Mouse (Mus musculus): ENCODE data around the gene Gja4. TPM values are rescaled to one million over a fixed set of nuclear protein-coding genes. Genes with fewer than 3 reads are reported as not detected.
A peak's percentile ranks its signal among the peaks of the same experiment; 100 is the strongest.

Gja4 gene
- total and polyA plus RNA-seq, 3 experiments: not detected

DNA sequence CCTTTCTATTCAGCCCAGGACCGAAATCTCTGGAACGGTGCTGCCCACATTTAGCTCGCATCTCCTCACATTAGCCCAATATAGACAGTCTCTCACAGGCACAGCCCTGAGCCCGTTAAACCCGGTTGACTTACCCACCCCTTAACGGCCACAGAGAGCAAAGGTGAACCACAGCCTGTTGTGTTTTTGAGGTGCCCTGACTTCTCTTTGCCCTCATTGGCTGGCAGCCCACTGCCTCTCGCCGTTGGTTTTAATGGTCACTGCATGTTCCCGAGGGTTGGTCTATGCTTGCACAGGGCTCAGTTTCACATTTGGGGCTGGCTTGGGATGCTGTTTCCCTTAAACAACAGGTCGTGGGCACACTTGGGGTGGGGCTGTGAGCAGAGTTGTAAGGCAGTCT is 10.5 kb upstream of the Gja4 start:
- Histone ChIP-seq H3K79me2 (ENCODE audit: control insufficient read depth, insufficient read depth, low read length, poor library complexity) (no peaks in the 10 kb centered on the region), H3K9me3 (replicated peaks; ENCODE audit: insufficient read depth, low read length) (no peaks in the 10 kb centered on the region), H3K36me3 (ENCODE audit: control insufficient read depth in 1 of 2, insufficient read depth in 2 of 2, low read length in 2 of 2) (no peaks in the 10 kb centered on the region), H3K4me1 (ENCODE audit: control insufficient read depth in 1 of 2, insufficient read depth in 2 of 2, low read length in 2 of 2) (no peaks in the 10 kb centered on the region), H3K9ac (ENCODE audit: control insufficient read depth, low read depth, low read length, poor library complexity, severe bottlenecking) (no peak overlapping the region), H3K27me3 (ENCODE audit: control insufficient read depth in 1 of 2, insufficient read depth in 2 of 2, low read length in 2 of 2) (no peaks in the 10 kb centered on the region), H3K27ac (ENCODE audit: control insufficient read depth, low read depth, low read length) (no peak overlapping the region), H3K4me3 (ENCODE audit: control insufficient read depth in 1 of 2, insufficient read depth in 1 of 2, low read depth in 2 of 2, low read length in 2 of 2) (no peak overlapping the region)
- TF ChIP-seq ZKSCAN1 (IDR thresholded peaks at IDR 0.05; ENCODE audit: low read depth, low read length) (no peak), TAL1 (IDR thresholded peaks at IDR 0.05; ENCODE audit: low read length) (no peak), MAX (IDR thresholded peaks at IDR 0.05; ENCODE audit: low read length) (no peak), ZMIZ1 (IDR thresholded peaks at IDR 0.05; ENCODE audit: low read depth, low read length) (no peak), ELF1 (IDR thresholded peaks at IDR 0.05; ENCODE audit: low read depth, low read length) (no peak), POLR2AphosphoS5 (IDR thresholded peaks at IDR 0.05; ENCODE audit: borderline replicate concordance, low read depth, low read length) (no peak), TBP (IDR thresholded peaks at IDR 0.05; ENCODE audit: low read depth, low read length) (no peak), TCF12 (IDR thresholded peaks at IDR 0.05; ENCODE audit: low read depth, low read length) (no peak), GABPA (IDR thresholded peaks at IDR 0.05; ENCODE audit: low read depth, low read length) (no peak)
- DNase-seq (ENCODE audit: low read depth, low spot score): no peak

- H3K79me2 ChIP-seq (ENCODE audit: control insufficient read depth, insufficient read depth, low read length, poor library complexity): no peaks in the 10 kb centered on the region
- no peak overlapping the region for H3K9ac ChIP-seq (ENCODE audit: control insufficient read depth, low read depth, low read length, poor library complexity, severe bottlenecking)
Observed at GRCm38 (mm10) chr4:127323651-127324050, 9.8 kb upstream of the Gja4 start.

GRCm38 (mm10) chr4:127319613-127320012 is 5.8 kb upstream of the Gja4 start:
- DNase-seq (ENCODE audit: low read depth, low spot score): peak; percentile 48
- Histone ChIP-seq H3K9ac (ENCODE audit: control insufficient read depth, low read depth, low read length, poor library complexity, severe bottlenecking) (no peak overlapping the region), H3K27me3 (ENCODE audit: control insufficient read depth in 1 of 2, insufficient read depth in 2 of 2, low read length in 2 of 2) (no peaks in the 10 kb centered on the region), H3K27ac (ENCODE audit: control insufficient read depth, low read depth, low read length) (no peak overlapping the region), H3K79me2 (ENCODE audit: control insufficient read depth, insufficient read depth, low read length, poor library complexity) (no peaks in the 10 kb centered on the region), H3K4me1 (ENCODE audit: control insufficient read depth in 1 of 2, insufficient read depth in 2 of 2, low read length in 2 of 2) (no peaks in the 10 kb centered on the region), H3K9me3 (replicated peaks; ENCODE audit: insufficient read depth, low read length) (no peaks in the 10 kb centered on the region), H3K4me3 (ENCODE audit: control insufficient read depth in 1 of 2, insufficient read depth in 1 of 2, low read depth in 2 of 2, low read length in 2 of 2) (no peak overlapping the region), H3K36me3 (ENCODE audit: control insufficient read depth in 1 of 2, insufficient read depth in 2 of 2, low read length in 2 of 2) (no peaks in the 10 kb centered on the region)
- peak; percentile 55 to 74 (median 65) for TF ChIP-seq CTCF (IDR thresholded peaks at IDR 0.05 in 2 of 3, conservative IDR thresholded peaks at IDR 0.05 in 1 of 3; ENCODE audit: control insufficient read depth in 1 of 3, insufficient read depth in 1 of 3, low read depth in 2 of 3, low read length in 3 of 3, poor library complexity in 1 of 3, severe bottlenecking in 1 of 3)
- no peak for TF ChIP-seq CHD1 (IDR thresholded peaks at IDR 0.05; ENCODE audit: low read depth, low read length)
- 0 out of 2 replicates have a peak, but pooled peaks have one; percentile 17 for TF ChIP-seq ZC3H11A (IDR thresholded peaks at IDR 0.05; ENCODE audit: low read depth, low read length)
- TF ChIP-seq ZNF384 (IDR thresholded peaks at IDR 0.05; ENCODE audit: low read depth, low read length): no peak
- no peak for TF ChIP-seq CHD2 (IDR thresholded peaks at IDR 0.05; ENCODE audit: low read length)
- TF ChIP-seq GATA1 (IDR thresholded peaks at IDR 0.05; ENCODE audit: low read depth, low read length): no peak
- peak; percentile 48 for TF ChIP-seq SMC3 (IDR thresholded peaks at IDR 0.05; ENCODE audit: low read depth, low read length)
- TF ChIP-seq RAD21 (IDR thresholded peaks at IDR 0.05; ENCODE audit: low read depth, low read length): peak; percentile 56
- no peak for TF ChIP-seq ELF1 (IDR thresholded peaks at IDR 0.05; ENCODE audit: low read depth, low read length)
- no peak for TF ChIP-seq POLR2A (IDR thresholded peaks at IDR 0.05; ENCODE audit: control insufficient read depth in 1 of 2, insufficient read depth in 1 of 2, low read depth in 1 of 2, low read length in 2 of 2, poor library complexity in 1 of 2)
- TF ChIP-seq MAZ (IDR thresholded peaks at IDR 0.05; ENCODE audit: low read depth, low read length): no peak
- no peak for TF ChIP-seq KAT2A (conservative IDR thresholded peaks at IDR 0.05; ENCODE audit: low read depth, low read length)
- no peak for TF ChIP-seq NELFE (IDR thresholded peaks at IDR 0.05; ENCODE audit: low read depth, low read length)
- no peak for TF ChIP-seq POLR2AphosphoS2 (IDR thresholded peaks at IDR 0.05; ENCODE audit: low read length)
- no peak for TF ChIP-seq EP300 (IDR thresholded peaks at IDR 0.05; ENCODE audit: low read depth in 1 of 2, low read length in 2 of 2)
- no peak for TF ChIP-seq MYB (IDR thresholded peaks at IDR 0.05; ENCODE audit: low read depth, low read length)
- no peak for TF ChIP-seq MAFK (IDR thresholded peaks at IDR 0.05; ENCODE audit: borderline replicate concordance, low read depth, low read length)
- no peak for TF ChIP-seq USF1 (IDR thresholded peaks at IDR 0.05; ENCODE audit: low read depth, low read length)
- no peak for TF ChIP-seq TBP (IDR thresholded peaks at IDR 0.05; ENCODE audit: low read depth, low read length)

More at GRCm38 (mm10) chr4:127323651-127324050, 9.8 kb upstream of the Gja4 start:
- H3K27me3 ChIP-seq (ENCODE audit: control insufficient read depth in 1 of 2, insufficient read depth in 2 of 2, low read length in 2 of 2): no peaks in the 10 kb centered on the region
- H3K36me3 ChIP-seq (ENCODE audit: control insufficient read depth in 1 of 2, insufficient read depth in 2 of 2, low read length in 2 of 2): no peaks in the 10 kb centered on the region
- H3K4me1 ChIP-seq (ENCODE audit: control insufficient read depth in 1 of 2, insufficient read depth in 2 of 2, low read length in 2 of 2): no peaks in the 10 kb centered on the region
- no peak for DNase-seq (ENCODE audit: low read depth, low spot score)
- no peak for TF ChIP-seq UBTF (IDR thresholded peaks at IDR 0.05; ENCODE audit: borderline replicate concordance, insufficient read depth, low read depth, low read length)
- no peak for TF ChIP-seq JUND (IDR thresholded peaks at IDR 0.05; ENCODE audit: low read depth, low read length)
- no peak for TF ChIP-seq POLR2AphosphoS2 (IDR thresholded peaks at IDR 0.05; ENCODE audit: low read length)
- no peak for TF ChIP-seq CHD2 (IDR thresholded peaks at IDR 0.05; ENCODE audit: low read length)
- TF ChIP-seq ZC3H11A (IDR thresholded peaks at IDR 0.05; ENCODE audit: low read depth, low read length): no peak
- TF ChIP-seq SMC3 (IDR thresholded peaks at IDR 0.05; ENCODE audit: low read depth, low read length): no peak
- no peak for TF ChIP-seq ZNF384 (IDR thresholded peaks at IDR 0.05; ENCODE audit: low read depth, low read length)
- no peak for TF ChIP-seq MEF2A (IDR thresholded peaks at IDR 0.05; ENCODE audit: extremely low read depth, insufficient replicate concordance, low read depth, low read length, poor library complexity, severe bottlenecking)
- no peak overlapping the region for H3K27ac ChIP-seq (ENCODE audit: control insufficient read depth, low read depth, low read length)
- H3K4me3 ChIP-seq (ENCODE audit: control insufficient read depth in 1 of 2, insufficient read depth in 1 of 2, low read depth in 2 of 2, low read length in 2 of 2): no peak overlapping the region
- no peaks in the 10 kb centered on the region for H3K9me3 ChIP-seq (replicated peaks; ENCODE audit: insufficient read depth, low read length)

Measured in MEL (cell line).